Mouse (Mus musculus) adrenal gland, postnatal 25 days (tissue): ENCODE data around the gene Gmeb1. TPM values are rescaled to one million over a fixed set of nuclear protein-coding genes. Genes with fewer than 3 reads are reported as not detected.

ENCODE experiments used
- DNase-seq: peaks from one replicate; pipeline ENCODE4 v3.0.0; 2021; ENCODE audit warnings: mixed read lengths
- total RNA-seq: library from RNA; stranded (reverse); gene quantifications from 2 replicates; pipeline ENCODE4 v1.2.3, GENCODE M21; 2021

The Gmeb1 gene
- total RNA-seq, 1 experiment from 2014 or later, result 21.8 TPM

GRCm38 (mm10) chr4:132274156-132274862, 12.9 kb upstream of the Gmeb1 start, which contains the start of gene Taf12:
TSS of gene Taf12 (plus strand) at chr4:132274375.
- peak; percentile 92 for DNase-seq

GRCm38 (mm10) chr4:132273166-132273565, 11.8 kb upstream of the Gmeb1 start:
- peak; percentile 10 for DNase-seq

GRCm38 (mm10) chr4:132269740-132270560, 8.5 kb upstream of the Gmeb1 start:
- DNase-seq, result peak; percentile 79

- no peak for DNase-seq
Observed at GRCm38 (mm10) chr4:132268871-132269739, 7.7 kb upstream of the Gmeb1 start.

- DNase-seq, result no peak
Observed at GRCm38 (mm10) chr4:132266835-132267349, 5.5 kb upstream of the Gmeb1 start.

DNA sequence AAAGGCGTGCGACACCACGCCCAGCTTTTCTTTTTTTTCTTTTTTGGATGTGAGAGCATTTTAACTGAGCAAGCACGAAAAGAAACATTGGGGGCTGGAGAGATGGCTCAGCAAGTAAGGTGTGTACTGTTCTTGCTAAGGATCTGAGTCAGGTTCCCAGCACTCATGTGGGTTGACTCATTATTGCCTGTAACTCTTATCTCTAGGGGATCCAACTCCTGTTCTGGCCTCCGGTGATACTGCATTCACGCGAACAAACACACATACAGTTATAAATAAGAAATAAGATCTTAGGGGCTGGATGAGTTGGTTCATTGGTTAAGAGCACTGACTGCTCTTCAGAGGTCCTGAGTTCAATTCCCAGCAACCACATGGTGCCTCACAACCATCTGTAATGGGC, 1.9 kb upstream of the Gmeb1 start:
- DNase-seq, result no peak

DNA sequence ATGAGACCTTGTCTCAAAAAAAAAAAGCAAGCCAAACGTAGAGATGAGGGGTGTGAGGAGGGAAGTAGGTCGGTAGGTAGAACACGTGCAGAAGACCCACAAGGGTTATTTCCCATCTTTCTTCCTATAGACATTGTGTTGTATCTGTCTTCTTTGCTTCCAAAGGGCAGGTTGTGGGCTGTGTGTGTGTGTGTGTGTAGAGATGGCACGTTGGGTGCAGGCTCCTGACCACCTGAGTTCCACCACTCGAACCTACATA, 885 bp upstream of the Gmeb1 start:
- no peak for DNase-seq

DNA sequence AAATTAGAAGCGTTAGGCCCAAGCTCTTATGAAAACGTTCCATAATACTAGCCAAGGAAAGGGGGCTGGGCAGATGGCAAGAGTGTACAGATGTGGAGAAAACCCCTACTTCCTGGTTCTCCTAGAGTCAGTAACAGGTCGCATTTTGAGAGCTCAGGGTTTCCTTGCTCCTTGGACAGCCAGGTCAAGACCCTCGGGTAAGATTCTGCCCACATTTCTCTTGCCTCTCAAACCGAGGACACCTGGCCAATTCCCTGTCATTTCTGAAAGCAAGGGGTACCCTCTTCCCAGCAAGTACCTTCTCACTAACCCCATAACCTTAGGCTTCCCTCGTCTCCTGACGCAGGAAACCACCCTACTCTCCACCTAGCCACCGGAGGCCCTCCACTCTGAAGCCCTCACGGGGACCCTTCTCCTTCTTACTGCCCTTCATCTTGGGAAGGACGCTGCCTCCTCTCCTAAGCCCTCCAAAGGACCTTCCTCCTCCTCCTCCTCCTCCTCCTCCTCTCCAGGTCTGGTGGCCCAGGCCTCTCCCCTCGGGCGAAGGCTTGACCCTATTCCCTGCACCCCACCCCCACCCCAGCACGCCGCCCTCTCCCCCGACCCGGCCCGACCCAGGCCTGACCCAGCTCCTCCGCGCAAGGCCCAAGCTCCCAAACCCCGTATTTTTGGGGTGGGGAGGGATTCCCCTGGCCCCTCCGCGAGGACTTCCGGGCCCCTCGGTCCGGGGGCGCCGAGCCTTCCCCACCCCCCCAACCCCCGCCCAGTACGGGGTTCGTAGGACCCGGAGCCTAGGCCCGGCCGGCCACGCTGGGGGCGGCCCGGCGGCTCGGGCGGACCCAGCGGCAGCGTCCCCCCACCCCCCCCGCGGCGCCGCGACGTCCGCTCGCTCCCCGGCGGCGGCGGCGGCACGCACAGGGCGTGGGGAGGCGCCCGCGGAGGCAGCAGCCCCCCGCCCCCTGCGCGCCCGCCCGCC, 710 bp downstream of the Gmeb1 start:
- peak; percentile 68 for DNase-seq

DNA sequence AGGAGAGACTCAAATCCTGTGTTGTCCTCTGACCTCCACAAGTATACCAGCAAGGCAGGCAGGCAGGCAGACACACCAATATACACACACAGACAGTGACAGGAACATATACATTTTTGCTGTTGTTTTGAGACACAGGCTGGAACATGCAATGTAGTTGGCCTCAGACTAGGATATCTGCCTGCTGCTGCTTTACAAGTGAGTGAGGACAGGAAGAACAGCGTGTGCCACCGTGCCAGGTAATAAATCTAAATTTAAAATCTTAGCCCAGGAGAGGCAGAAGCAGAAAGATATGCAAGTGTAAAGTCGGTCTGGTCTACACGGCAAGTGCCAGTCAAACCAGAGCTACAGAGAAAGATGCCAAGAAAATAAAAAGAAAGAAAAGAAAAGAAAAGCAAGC, 2.2 kb downstream of the Gmeb1 start:
- DNase-seq, result no peak

DNA sequence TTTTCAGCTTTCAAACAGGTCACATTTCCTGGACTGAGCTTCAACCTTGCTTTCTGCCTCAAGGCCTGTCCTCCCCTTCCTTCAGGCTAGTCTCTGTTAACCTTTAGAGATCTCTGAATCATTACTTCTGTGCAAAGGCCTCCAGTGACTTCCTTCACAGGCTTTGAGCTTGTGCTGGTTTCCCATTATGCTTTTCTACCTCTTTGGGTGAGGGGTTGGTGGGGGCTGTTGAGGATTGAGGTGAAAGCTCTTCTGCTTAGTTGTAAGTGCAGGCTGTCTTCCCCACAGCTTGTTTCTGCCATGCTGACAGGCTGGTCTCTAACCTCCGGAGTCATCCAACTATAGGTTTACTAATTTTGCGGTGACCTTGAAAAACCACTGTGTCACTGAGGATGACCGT, 5.0 kb downstream of the Gmeb1 start:
- no peak for DNase-seq

- DNase-seq, result no peak
Observed at GRCm38 (mm10) chr4:132254986-132255385, 6.4 kb downstream of the Gmeb1 start.

DNA sequence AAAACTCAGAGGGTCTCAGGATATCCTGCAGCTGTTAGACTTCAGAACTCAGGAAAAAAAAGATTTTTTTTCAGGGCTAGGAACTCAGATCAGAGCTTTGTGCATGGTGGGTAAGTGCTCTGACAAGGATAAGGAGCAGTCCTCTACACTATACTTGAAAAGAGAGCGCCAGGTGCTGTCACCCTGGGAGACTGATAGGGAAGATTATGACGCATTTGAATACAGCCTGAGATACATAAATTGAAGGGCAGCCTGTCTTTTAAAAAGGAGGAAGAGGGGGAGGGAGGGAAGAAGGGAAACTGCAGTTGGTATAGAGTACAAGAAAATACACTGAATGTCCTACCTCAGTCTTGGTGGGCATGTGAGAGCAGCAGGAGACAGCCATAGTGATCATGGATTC, 7.8 kb downstream of the Gmeb1 start:
- no peak for DNase-seq

DNA sequence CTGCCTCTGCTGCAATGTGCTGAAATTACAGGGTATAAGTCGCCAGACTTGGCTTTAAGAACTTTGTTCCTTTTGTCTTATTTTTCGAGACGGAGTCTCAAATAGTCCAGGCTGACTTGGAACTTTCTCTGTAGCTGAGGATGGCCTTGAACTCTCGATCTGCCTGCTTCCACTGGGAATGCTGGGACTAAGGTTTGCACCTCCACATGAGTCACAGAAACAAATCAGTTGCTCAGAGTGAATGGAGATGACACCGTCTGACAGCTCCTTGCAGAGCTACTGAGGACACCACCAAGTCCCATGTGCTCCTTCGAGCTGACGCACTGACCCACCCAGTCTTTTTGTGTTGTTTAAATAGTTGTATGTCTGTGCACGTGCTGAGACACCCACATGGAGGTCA, 8.3 kb downstream of the Gmeb1 start:
- DNase-seq, result no peak

DNA sequence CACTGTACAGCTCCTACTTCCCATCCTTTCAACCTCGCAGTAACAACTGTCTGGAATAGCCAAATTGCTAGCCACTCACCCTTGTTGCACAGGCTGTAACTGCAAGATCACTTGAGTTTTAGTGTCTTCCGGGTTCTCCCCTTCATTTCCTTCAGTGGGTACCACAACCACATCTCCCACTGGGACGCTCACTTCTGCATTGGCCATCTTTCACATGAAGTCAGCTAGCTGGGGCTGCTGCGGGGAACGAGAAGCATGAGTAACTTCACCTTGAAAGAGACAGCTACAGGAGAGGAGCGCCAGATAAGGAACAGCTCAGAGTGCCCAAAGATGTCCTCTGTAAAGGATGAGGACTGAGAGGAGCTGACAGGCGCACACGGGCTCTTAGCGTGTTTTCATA, 9.8 kb downstream of the Gmeb1 start:
- DNase-seq, result no peak

GRCm38 (mm10) chr4:132247451-132247997, 13.9 kb downstream of the Gmeb1 start:
- DNase-seq, result no peak

- DNase-seq, result no peak
Observed at GRCm38 (mm10) chr4:132245643-132246042, 15.8 kb downstream of the Gmeb1 start.

- no peak for DNase-seq
Observed at GRCm38 (mm10) chr4:132241208-132241607, 20.2 kb downstream of the Gmeb1 start.

GRCm38 (mm10) chr4:132240367-132240766, 21.0 kb downstream of the Gmeb1 start:
- DNase-seq, result no peak

DNA sequence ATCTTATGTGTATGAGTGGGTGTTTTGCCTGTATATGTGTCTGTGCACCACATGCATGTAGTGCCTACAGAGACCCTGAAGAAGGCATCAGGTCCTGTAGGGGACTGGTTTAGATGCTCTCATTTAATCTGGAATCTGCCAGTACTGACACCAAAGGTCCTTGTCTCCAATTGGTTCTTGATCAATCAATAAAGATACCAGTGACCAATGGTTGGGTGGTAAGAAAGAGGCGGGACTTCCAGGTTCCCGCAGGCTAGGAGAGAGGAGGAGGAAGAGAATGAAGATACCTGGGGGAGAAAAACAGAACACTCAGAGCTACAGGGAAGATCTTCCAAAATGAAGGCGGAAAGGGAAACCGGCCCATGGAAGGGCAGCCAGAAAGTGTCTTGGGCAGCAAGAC, 23.0 kb downstream of the Gmeb1 start:
- DNase-seq, result no peak

DNA sequence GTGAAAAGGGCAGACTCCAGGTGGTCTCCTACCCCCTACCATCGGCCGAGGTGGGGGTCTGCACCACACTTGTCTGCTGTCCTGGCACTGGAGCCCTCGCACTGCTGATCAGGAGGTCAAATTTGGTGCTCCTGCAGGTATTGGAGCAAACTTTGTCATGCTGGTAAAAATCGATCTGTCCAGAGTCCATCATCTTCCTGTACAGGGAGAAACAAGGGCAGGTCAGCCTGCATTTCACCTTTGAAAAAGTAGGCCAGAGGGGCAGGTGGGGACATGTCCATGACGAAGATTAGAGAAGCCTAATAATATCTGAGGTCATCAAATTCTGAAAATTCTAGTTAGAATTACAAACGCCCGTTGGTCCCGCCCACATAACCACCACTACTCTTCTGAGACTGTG, 26.7 kb downstream of the Gmeb1 start:
- no peak for DNase-seq

DNA sequence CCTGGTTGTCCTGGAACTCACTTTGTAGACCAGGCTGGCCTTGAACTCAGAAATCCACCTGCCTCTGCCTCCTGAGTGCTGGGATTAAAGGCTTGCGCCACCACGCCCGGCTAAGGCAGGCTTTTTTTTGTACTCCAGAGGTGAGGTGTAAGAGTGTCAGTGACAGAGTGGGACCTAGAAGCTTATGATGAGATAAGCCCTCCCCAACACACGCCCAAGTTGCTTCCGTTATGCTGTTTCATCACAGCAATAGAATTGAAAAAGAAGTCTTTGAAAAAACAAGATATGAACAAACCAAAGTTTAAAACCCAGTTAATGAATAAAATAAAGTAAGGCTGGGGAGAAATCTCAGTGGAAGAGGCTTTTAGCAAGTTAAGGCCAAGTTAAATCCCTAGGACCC, 31.0 kb downstream of the Gmeb1 start:
- DNase-seq, result no peak
